Mouse (Mus musculus) heart, embryonic 11.5 days (tissue): Measurements from ENCODE around the gene C730034F03Rik. TPM values are rescaled to one million over a fixed set of nuclear protein-coding genes. Genes with fewer than 3 reads are reported as not detected.

Experiments
- ATAC-seq: fragments of 200-750 bp; cut with Nextera tagmentation; replicated peaks from 2 replicates; pipeline ENCODE4 v1.8.0; 2017; ENCODE audit warnings: moderate library complexity; ENCODE audit not compliant: insufficient number of reproducible peaks, low FRiP score, low TSS enrichment
- H3K27ac ChIP-seq: fragments of 300-500 bp; sonication (generic); 2 replicates; pipeline ENCODE4 v1.5.1; 2014; ENCODE audit warnings: mild to moderate bottlenecking, low read depth, low read length
- H3K27me3 ChIP-seq: fragments of 300-500 bp; sonication (generic); 2 replicates; pipeline ENCODE4 v1.6.1; 2014; ENCODE audit warnings: mild to moderate bottlenecking, low read length, mixed read lengths; ENCODE audit not compliant: control insufficient read depth, insufficient read depth
- H3K36me3 ChIP-seq: fragments of 300-500 bp; sonication (generic); 2 replicates; pipeline ENCODE4 v1.6.1; 2014; ENCODE audit warnings: mild to moderate bottlenecking, low read length, moderate library complexity, mixed read lengths; ENCODE audit not compliant: control insufficient read depth, insufficient read depth
- H3K4me1 ChIP-seq: fragments of 300-500 bp; sonication (generic); 2 replicates; pipeline ENCODE4 v1.6.1; 2014; ENCODE audit warnings: low read length; ENCODE audit not compliant: control insufficient read depth, insufficient read depth
- H3K4me2 ChIP-seq: fragments of 300-500 bp; sonication (generic); 2 replicates; pipeline ENCODE4 v1.6.1; 2014; ENCODE audit warnings: mild to moderate bottlenecking, moderate library complexity
- H3K4me3 ChIP-seq: fragments of 300-500 bp; sonication (generic); 2 replicates; pipeline ENCODE4 v1.5.1; 2014; ENCODE audit warnings: low read depth, low read length
- H3K9ac ChIP-seq: fragments of 300-500 bp; sonication (generic); 2 replicates; pipeline ENCODE4 v1.6.1; 2014; ENCODE audit warnings: mild to moderate bottlenecking, low read depth, low read length, moderate library complexity
- H3K9me3 ChIP-seq: fragments of 300-500 bp; sonication (generic); replicated peaks from 2 replicates; pipeline ENCODE4 v1.6.1; 2016; ENCODE audit warnings: low read length; ENCODE audit not compliant: control insufficient read depth
- WGBS: fragments of 180-500 bp; shearing (Covaris S2); extraction: QIAGEN DNeasy Blood & Tissue Kit; methylation state at CpG from one replicate; pipeline ENCODE4 v1.1.7; 2014; ENCODE audit not compliant: insufficient replicate concordance; 5-methylcytosine and 5-hydroxymethylcytosine counted together
- polyA plus RNA-seq: library from polyadenylated mRNA; unstranded; fragments of >200 nt; fragmentation: Nextera tagmentation; extraction: Ambion mirVana; gene quantifications from 2 replicates; pipeline ENCODE4 v1.2.1, GENCODE M21; 2014

Gene C730034F03Rik
- polyA plus RNA-seq, 1 experiment from 2014 or later: 2.4 TPM

- Histone ChIP-seq H3K4me1 (peaks cover 9% of the 10 kb centered on the region), H3K4me3 (no peak overlapping the region), H3K27me3 (no peaks in the 10 kb centered on the region), H3K36me3 (no peaks in the 10 kb centered on the region), H3K9me3 (no peaks in the 10 kb centered on the region), H3K9ac (no peak overlapping the region), H3K4me2 (no peak overlapping the region), H3K27ac (no peak overlapping the region)
- WGBS: 92% methylated on average over 8 of the region's 8 CpGs
- ATAC-seq: no peak
Measured at GRCm38 (mm10) chr15:89473921-89474320, 44.5 kb downstream of the C730034F03Rik start.

GRCm38 (mm10) chr15:89474596-89475292 is 45.4 kb downstream of the C730034F03Rik start:
- Histone ChIP-seq H3K4me1 (peaks cover 9% of the 10 kb centered on the region), H3K27ac (no peak overlapping the region), H3K27me3 (no peaks in the 10 kb centered on the region), H3K4me3 (no peak overlapping the region; the same call in 1 of the 2 replicates), H3K36me3 (no peaks in the 10 kb centered on the region), H3K4me2 (no peak overlapping the region), H3K9ac (no peak overlapping the region; the same call in 1 of the 2 replicates), H3K9me3 (no peaks in the 10 kb centered on the region)
- 90% methylated on average over 19 of the region's 19 CpGs for WGBS
- no peak for ATAC-seq

GRCm38 (mm10) chr15:89475293-89475600 is 45.9 kb downstream of the C730034F03Rik start:
- Histone ChIP-seq H3K4me1 (peaks cover 9% of the 10 kb centered on the region), H3K27me3 (no peaks in the 10 kb centered on the region), H3K9me3 (no peaks in the 10 kb centered on the region), H3K36me3 (no peaks in the 10 kb centered on the region), H3K9ac (peak overlapping the region; percentile 74), H3K4me2 (peak overlapping the region; percentile 95), H3K27ac (no peak overlapping the region), H3K4me3 (peak overlapping the region; percentile 59)
- WGBS: 81% methylated on average over 7 of the region's 7 CpGs
- ATAC-seq: no peak

- Histone ChIP-seq H3K9ac (peak overlapping the region; percentile 74), H3K27ac (peak overlapping the region; percentile 69), H3K27me3 (no peaks in the 10 kb centered on the region), H3K4me1 (peaks cover 9% of the 10 kb centered on the region), H3K4me2 (peak overlapping the region; percentile 95), H3K9me3 (no peaks in the 10 kb centered on the region), H3K4me3 (peak overlapping the region; percentile 59), H3K36me3 (no peaks in the 10 kb centered on the region)
- ATAC-seq: peak; percentile 95
- WGBS: 7% methylated on average over 44 of the region's 44 CpGs
Measured at GRCm38 (mm10) chr15:89475611-89476474, 46.5 kb downstream of the C730034F03Rik start.

- no peak for ATAC-seq
- H3K36me3 ChIP-seq: no peaks in the 10 kb centered on the region
- peak overlapping the region; percentile 95 for H3K4me2 ChIP-seq
- peak overlapping the region; percentile 59 for H3K4me3 ChIP-seq
- H3K9ac ChIP-seq: peak overlapping the region; percentile 74
- H3K27ac ChIP-seq: peak overlapping the region; percentile 69
- 4% methylated on average over 5 of the region's 5 CpGs for WGBS
- peaks cover 9% of the 10 kb centered on the region for H3K4me1 ChIP-seq
- H3K27me3 ChIP-seq: no peaks in the 10 kb centered on the region
- H3K9me3 ChIP-seq: no peaks in the 10 kb centered on the region
Measured at GRCm38 (mm10) chr15:89476475-89476815, 47.1 kb downstream of the C730034F03Rik start.

- Histone ChIP-seq H3K27ac (peak within 1 kb of the TSS; percentile 69), H3K27me3 (no peaks in the 10 kb centered on the region), H3K4me2 (peak within 1 kb of the TSS; percentile 95), H3K4me3 (peak within 1 kb of the TSS; percentile 59), H3K9me3 (no peaks in the 10 kb centered on the region), H3K4me1 (peaks cover 9% of the 10 kb centered on the region), H3K36me3 (no peaks in the 10 kb centered on the region), H3K9ac (peak within 1 kb of the TSS; percentile 74)
- 25% methylated on average over 9 of the region's 9 CpGs for WGBS
- no peak for ATAC-seq
Measured at GRCm38 (mm10) chr15:89477091-89477491, 47.7 kb downstream of the C730034F03Rik start, which contains the start of gene Arsa. Gene Arsa, minus strand, starts transcription at chr15:89477425.

GRCm38 (mm10) chr15:89477806-89478205 is 48.4 kb downstream of the C730034F03Rik start:
- no peak for ATAC-seq
- H3K9me3 ChIP-seq: no peaks in the 10 kb centered on the region
- H3K27ac ChIP-seq: no peak overlapping the region
- no peaks in the 10 kb centered on the region for H3K36me3 ChIP-seq
- H3K27me3 ChIP-seq: no peaks in the 10 kb centered on the region
- H3K4me1 ChIP-seq: peaks cover 9% of the 10 kb centered on the region
- no peak overlapping the region for H3K4me3 ChIP-seq
- no peak overlapping the region for H3K4me2 ChIP-seq
- 46% methylated on average over 8 of the region's 8 CpGs for WGBS
- H3K9ac ChIP-seq: no peak overlapping the region

- Histone ChIP-seq H3K27ac (no peak overlapping the region), H3K4me2 (no peak overlapping the region), H3K9ac (no peak overlapping the region), H3K4me1 (peaks cover 9% of the 10 kb centered on the region), H3K9me3 (no peaks in the 10 kb centered on the region), H3K36me3 (no peaks in the 10 kb centered on the region), H3K27me3 (no peaks in the 10 kb centered on the region), H3K4me3 (no peak overlapping the region)
- no peak for ATAC-seq
- WGBS: 87% methylated on average over 3 of the region's 3 CpGs
Measured at GRCm38 (mm10) chr15:89478622-89479021, 49.2 kb downstream of the C730034F03Rik start.
